Mouse (Mus musculus) liver, embryonic 12.5 days (tissue): ENCODE measurements at regions not wholly inside any gene's neighbourhood (a gene's known extent, or its start where the extent isn't known, plus 50 kb on each side); places are given as distances from the start of the nearest gene placed in this dataset.

Experiments
- ATAC-seq: fragments of 200-750 bp; cut with Nextera tagmentation; 2 replicates; pipeline ENCODE4 v1.8.0; 2017; ENCODE audit warnings: moderate number of reproducible peaks, mild to moderate bottlenecking, moderate library complexity
- H3K27ac ChIP-seq: fragments of 300-500 bp; sonication (generic); 2 replicates; pipeline ENCODE4 v1.5.1; 2016; ENCODE audit warnings: mild to moderate bottlenecking
- H3K27me3 ChIP-seq: fragments of 300-500 bp; sonication (generic); replicated peaks from 2 replicates; pipeline ENCODE4 v1.6.1; 2016; ENCODE audit warnings: mild to moderate bottlenecking, moderate library complexity
- H3K36me3 ChIP-seq: fragments of 300-500 bp; sonication (generic); 2 replicates; pipeline ENCODE4 v1.6.1; 2016; ENCODE audit warnings: mild to moderate bottlenecking, moderate library complexity
- H3K4me1 ChIP-seq: fragments of 300-500 bp; sonication (generic); 2 replicates; pipeline ENCODE4 v1.6.1; 2016
- H3K4me2 ChIP-seq: fragments of 300-500 bp; sonication (generic); 2 replicates; pipeline ENCODE4 v1.6.1; 2016; ENCODE audit warnings: mild to moderate bottlenecking, moderate library complexity
- H3K4me3 ChIP-seq: fragments of 300-500 bp; sonication (generic); 2 replicates; pipeline ENCODE4 v1.5.1; 2016; ENCODE audit warnings: mild to moderate bottlenecking, moderate library complexity
- H3K9ac ChIP-seq: fragments of 300-500 bp; sonication (generic); 2 replicates; pipeline ENCODE4 v1.6.1; 2016; ENCODE audit warnings: mild to moderate bottlenecking, moderate library complexity
- H3K9me3 ChIP-seq: fragments of 300-500 bp; sonication (generic); replicated peaks from 2 replicates; pipeline ENCODE4 v1.6.1; 2016; ENCODE audit warnings: mild to moderate bottlenecking, moderate library complexity
- WGBS: fragments of 180-500 bp; shearing (Covaris S2); methylation state at CpG from one replicate; pipeline ENCODE4 v1.1.7; 2016; ENCODE audit not compliant: insufficient replicate concordance; 5-methylcytosine and 5-hydroxymethylcytosine counted together

GRCm38 (mm10) chr16:21296786-21297185 is 92.2 kb downstream of the Ephb3 start:
- Histone ChIP-seq H3K9ac (no peak overlapping the region), H3K4me3 (no peak overlapping the region), H3K4me2 (no peak overlapping the region), H3K27ac (no peak overlapping the region), H3K36me3 (no peaks in the 10 kb centered on the region), H3K4me1 (peaks cover 11% of the 10 kb centered on the region; the same call in 1 of the 2 replicates), H3K27me3 (peaks cover 30% of the 10 kb centered on the region; the same call in 1 of the 2 replicates), H3K9me3 (no peaks in the 10 kb centered on the region)
- 52% methylated on average over 3 of the region's 3 CpGs for WGBS
- no peak for ATAC-seq

GRCm38 (mm10) chr16:21298866-21299265 is 94.3 kb downstream of the Ephb3 start:
- Histone ChIP-seq H3K27me3 (peaks cover 30% of the 10 kb centered on the region; the same call in 1 of the 2 replicates), H3K4me2 (no peak overlapping the region), H3K4me1 (peaks cover 11% of the 10 kb centered on the region; the same call in 1 of the 2 replicates), H3K9me3 (no peaks in the 10 kb centered on the region), H3K27ac (no peak overlapping the region), H3K9ac (no peak overlapping the region), H3K36me3 (no peaks in the 10 kb centered on the region), H3K4me3 (no peak overlapping the region)
- no peak for ATAC-seq
- WGBS = 59% methylated on average over 7 of the region's 7 CpGs

GRCm38 (mm10) chr16:21305859-21306258 is 101.3 kb downstream of the Ephb3 start:
- WGBS = 70% methylated on average over 3 of the region's 3 CpGs
- H3K9ac ChIP-seq = no peak overlapping the region
- peaks cover 39% of the 10 kb centered on the region for H3K27me3 ChIP-seq
- ATAC-seq = no peak
- no peaks in the 10 kb centered on the region for H3K36me3 ChIP-seq
- peaks cover 7% of the 10 kb centered on the region; the same call in 1 of the 2 replicates for H3K4me1 ChIP-seq
- H3K9me3 ChIP-seq = no peaks in the 10 kb centered on the region
- H3K27ac ChIP-seq = no peak overlapping the region
- H3K4me3 ChIP-seq = no peak overlapping the region
- H3K4me2 ChIP-seq = no peak overlapping the region

GRCm38 (mm10) chr16:21308513-21308912 is 104.0 kb downstream of the Ephb3 start:
- 63% methylated on average over 8 of the region's 8 CpGs for WGBS
- ATAC-seq = no peak
- Histone ChIP-seq H3K9me3 (no peaks in the 10 kb centered on the region), H3K4me3 (no peak overlapping the region), H3K9ac (no peak overlapping the region), H3K27me3 (peaks cover 61% of the 10 kb centered on the region), H3K4me1 (peaks cover 7% of the 10 kb centered on the region; the same call in 1 of the 2 replicates), H3K36me3 (no peaks in the 10 kb centered on the region), H3K27ac (no peak overlapping the region), H3K4me2 (no peak overlapping the region)

GRCm38 (mm10) chr16:21310636-21311615 is 106.4 kb downstream of the Ephb3 start:
- WGBS = 4% methylated on average over 35 of the region's 35 CpGs
- Histone ChIP-seq H3K4me1 (peaks cover 13% of the 10 kb centered on the region), H3K27ac (0 out of 2 replicates have a peak overlapping the region, but pooled peaks have one; percentile 28)

GRCm38 (mm10) chr16:21311781-21312180 is 107.2 kb downstream of the Ephb3 start:
- Histone ChIP-seq H3K4me2 (no peak overlapping the region), H3K27ac (no peak overlapping the region), H3K27me3 (peaks cover 66% of the 10 kb centered on the region), H3K4me1 (peaks cover 16% of the 10 kb centered on the region), H3K9me3 (no peaks in the 10 kb centered on the region), H3K9ac (no peak overlapping the region), H3K4me3 (no peak overlapping the region), H3K36me3 (no peaks in the 10 kb centered on the region)
- no peak for ATAC-seq

More at GRCm38 (mm10) chr16:21310636-21311615, 106.4 kb downstream of the Ephb3 start:
- Histone ChIP-seq H3K9ac (peak overlapping the region; percentile 33; the same call in 1 of the 2 replicates), H3K4me2 (peak overlapping the region; percentile 61), H3K36me3 (no peaks in the 10 kb centered on the region), H3K27me3 (peaks cover 74% of the 10 kb centered on the region), H3K9me3 (no peaks in the 10 kb centered on the region), H3K4me3 (peak overlapping the region; percentile 27)
- peak; percentile 50; the same call in 1 of the 2 replicates for ATAC-seq

- peak; percentile 20; the same call in 1 of the 2 replicates for ATAC-seq
- Histone ChIP-seq H3K36me3 (no peaks in the 10 kb centered on the region), H3K9me3 (no peaks in the 10 kb centered on the region), H3K27ac (no peak overlapping the region), H3K4me3 (no peak overlapping the region), H3K4me1 (peaks cover 23% of the 10 kb centered on the region), H3K9ac (no peak overlapping the region), H3K4me2 (peak overlapping the region; percentile 13; the same call in 1 of the 2 replicates), H3K27me3 (peaks cover 40% of the 10 kb centered on the region)
- 29% methylated on average over 6 of the region's 6 CpGs for WGBS
Measured at GRCm38 (mm10) chr16:21315751-21316151, 107.2 kb upstream of the Vps8 start.

GRCm38 (mm10) chr16:21318009-21318639 is 104.8 kb upstream of the Vps8 start:
- Histone ChIP-seq H3K36me3 (no peaks in the 10 kb centered on the region), H3K27me3 (peaks cover 31% of the 10 kb centered on the region), H3K4me2 (no peak overlapping the region), H3K9ac (no peak overlapping the region), H3K27ac (no peak overlapping the region), H3K4me3 (no peak overlapping the region), H3K4me1 (peaks cover 23% of the 10 kb centered on the region), H3K9me3 (no peaks in the 10 kb centered on the region)
- 61% methylated on average over 7 of the region's 7 CpGs for WGBS
- no peak for ATAC-seq

GRCm38 (mm10) chr16:21318640-21319365 is 104.1 kb upstream of the Vps8 start:
- Histone ChIP-seq H3K4me2 (no peak overlapping the region), H3K9ac (no peak overlapping the region), H3K27me3 (peaks cover 25% of the 10 kb centered on the region; the same call in 1 of the 2 replicates), H3K36me3 (no peaks in the 10 kb centered on the region), H3K4me1 (peaks cover 23% of the 10 kb centered on the region), H3K4me3 (no peak overlapping the region), H3K9me3 (no peaks in the 10 kb centered on the region), H3K27ac (no peak overlapping the region)
- ATAC-seq = no peak
- WGBS = 48% methylated on average over 9 of the region's 9 CpGs

- 32% methylated on average over 2 of the region's 2 CpGs for WGBS
- ATAC-seq = 0 out of 2 replicates have a peak, but pooled peaks have one; percentile 4
- Histone ChIP-seq H3K27ac (no peak overlapping the region), H3K36me3 (no peaks in the 10 kb centered on the region), H3K4me3 (no peak overlapping the region), H3K27me3 (peaks cover 17% of the 10 kb centered on the region; the same call in 1 of the 2 replicates), H3K4me2 (no peak overlapping the region), H3K4me1 (peaks cover 23% of the 10 kb centered on the region), H3K9ac (no peak overlapping the region), H3K9me3 (no peaks in the 10 kb centered on the region)
Measured at GRCm38 (mm10) chr16:21320284-21320683, 102.6 kb upstream of the Vps8 start.

GRCm38 (mm10) chr16:21321188-21322070 is 101.5 kb upstream of the Vps8 start:
- peaks cover 15% of the 10 kb centered on the region for H3K4me1 ChIP-seq
- H3K27me3 ChIP-seq = peaks cover 14% of the 10 kb centered on the region; the same call in 1 of the 2 replicates
- no peak overlapping the region for H3K9ac ChIP-seq
- no peak overlapping the region for H3K27ac ChIP-seq
- 60% methylated on average over 18 of the region's 18 CpGs for WGBS
- no peaks in the 10 kb centered on the region for H3K9me3 ChIP-seq
- no peaks in the 10 kb centered on the region for H3K36me3 ChIP-seq
- H3K4me2 ChIP-seq = no peak overlapping the region
- H3K4me3 ChIP-seq = no peak overlapping the region
- no peak for ATAC-seq
